Mouse (Mus musculus) testis, adult 2 months (tissue): ENCODE data around the gene Arid1b.

Source experiments
- CTCF ChIP-seq: fragments of 200-500 bp; IDR thresholded peaks from 2 replicates; pipeline ENCODE4 v1.5.1; 2012; ENCODE audit warnings: low read depth, mild to moderate bottlenecking, inconsistent platforms, low read length, moderate library complexity; ENCODE audit not compliant: control insufficient read depth, insufficient read depth, insufficient replicate concordance
- POLR2A ChIP-seq: fragments of 200-500 bp; IDR thresholded peaks from 2 replicates; pipeline ENCODE4 v1.6.1; 2012; ENCODE audit warnings: low read depth, mild to moderate bottlenecking, inconsistent platforms, low read length, moderate library complexity; ENCODE audit not compliant: control insufficient read depth

GRCm38 (mm10) chr17:5287641-5288040 lies 293.5 kb downstream of the Arid1b start:
- TF ChIP-seq POLR2A (no peak), CTCF (no peak)
